Mouse (Mus musculus) embryonic fibroblast, embryonic 13.5 days (primary cell): ENCODE results near the gene Dvl3.

Experiments used
- CTCF ChIP-seq: IDR thresholded peaks from 2 replicates; pipeline ENCODE4 v1.5.1; 2011; ENCODE audit warnings: mild to moderate bottlenecking, control low read depth, low read length, moderate library complexity, borderline replicate concordance; ENCODE audit not compliant: insufficient read depth
- POLR2A ChIP-seq: IDR thresholded peaks from 2 replicates; pipeline ENCODE4 v1.6.1; 2011; ENCODE audit warnings: low read depth, mild to moderate bottlenecking, control low read depth, low read length, moderate library complexity

GRCm38 (mm10) chr16:20509349-20509748 lies 7.4 kb upstream of the Dvl3 start:
- no peak for TF ChIP-seq POLR2A
- TF ChIP-seq CTCF: peak; percentile 48; the same call in 1 of the 2 replicates
